Mouse (Mus musculus) kidney, postnatal 25 days (tissue): ENCODE measurements around the gene Cdh22.

Experiments
- DNase-seq, 2 experiments: peaks; one replicate each; pipeline ENCODE4 v3.0.0; 2021; ENCODE audit warnings: mixed read lengths in 2 of 2

Gene Cdh22

GRCm38 (mm10) chr2:165205486-165205885, 29.2 kb downstream of the Cdh22 start:
- DNase-seq = no peak

GRCm38 (mm10) chr2:165204931-165205330, 29.7 kb downstream of the Cdh22 start:
- no peak for DNase-seq

- DNase-seq = no peak
Observed at GRCm38 (mm10) chr2:165201761-165202751, 32.6 kb downstream of the Cdh22 start.

DNA sequence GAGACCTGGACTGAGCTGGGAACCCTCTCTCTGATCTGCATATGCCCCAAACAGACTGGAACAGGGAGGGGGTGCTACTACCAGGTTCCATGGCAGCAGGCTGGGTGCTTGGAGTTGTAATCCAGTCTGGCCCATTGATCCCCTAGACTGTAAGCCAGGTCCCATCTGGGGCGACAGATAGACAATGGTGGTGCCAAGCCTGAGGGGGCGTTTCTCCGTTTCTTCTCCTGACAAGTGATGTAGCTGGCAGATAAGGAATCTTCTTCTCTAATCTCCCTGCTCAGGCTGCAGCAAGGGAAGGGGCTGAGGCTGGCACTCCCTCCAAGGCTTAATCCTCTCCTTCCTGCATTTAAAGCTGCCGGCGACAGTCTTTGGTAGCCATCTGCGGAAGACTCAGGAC, 37.1 kb downstream of the Cdh22 start:
- DNase-seq = no peak

DNA sequence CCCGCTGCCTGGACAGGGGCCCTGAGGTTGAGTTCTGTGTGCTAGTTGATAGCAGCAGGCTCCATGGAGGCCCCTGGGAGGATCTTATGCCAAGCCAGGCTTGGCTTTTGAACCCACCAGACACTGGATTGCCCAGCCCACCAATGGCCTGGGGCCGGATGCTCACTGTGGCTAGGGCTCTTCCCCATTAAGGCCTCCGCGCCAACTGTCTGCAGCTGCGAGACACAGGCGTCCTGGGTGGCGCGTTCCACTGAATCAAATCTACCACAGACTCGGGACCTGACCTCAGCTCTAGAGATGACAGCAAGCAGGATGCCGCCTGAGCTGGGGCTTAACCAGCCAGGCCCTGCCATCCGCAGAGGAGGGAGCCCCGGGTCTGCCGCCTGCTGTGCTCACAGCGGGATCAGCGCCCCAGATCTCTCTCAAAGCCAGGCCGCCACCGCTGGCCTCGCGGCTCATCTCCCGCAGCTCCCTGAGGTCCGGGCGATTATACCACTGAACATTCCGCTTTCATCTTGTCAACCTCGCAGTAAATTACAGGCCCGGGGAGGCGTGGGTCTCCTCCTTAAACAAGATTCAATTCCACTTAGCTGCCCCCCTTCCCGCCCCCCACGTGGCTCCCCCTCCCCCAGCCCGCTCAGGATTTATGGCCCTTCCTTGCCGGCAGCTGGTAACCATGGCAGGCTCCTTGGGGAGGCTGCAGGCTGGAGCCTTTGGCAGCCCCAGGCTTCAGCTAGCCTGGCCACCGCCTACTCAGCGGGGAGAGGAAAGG, 39.1 kb downstream of the Cdh22 start:
- DNase-seq = no peak

- DNase-seq = no peak
Observed at GRCm38 (mm10) chr2:165191483-165191882, 43.2 kb downstream of the Cdh22 start.

- peak; percentile 50 to 81 for DNase-seq
Observed at GRCm38 (mm10) chr2:165189546-165189945, 45.1 kb downstream of the Cdh22 start.

DNA sequence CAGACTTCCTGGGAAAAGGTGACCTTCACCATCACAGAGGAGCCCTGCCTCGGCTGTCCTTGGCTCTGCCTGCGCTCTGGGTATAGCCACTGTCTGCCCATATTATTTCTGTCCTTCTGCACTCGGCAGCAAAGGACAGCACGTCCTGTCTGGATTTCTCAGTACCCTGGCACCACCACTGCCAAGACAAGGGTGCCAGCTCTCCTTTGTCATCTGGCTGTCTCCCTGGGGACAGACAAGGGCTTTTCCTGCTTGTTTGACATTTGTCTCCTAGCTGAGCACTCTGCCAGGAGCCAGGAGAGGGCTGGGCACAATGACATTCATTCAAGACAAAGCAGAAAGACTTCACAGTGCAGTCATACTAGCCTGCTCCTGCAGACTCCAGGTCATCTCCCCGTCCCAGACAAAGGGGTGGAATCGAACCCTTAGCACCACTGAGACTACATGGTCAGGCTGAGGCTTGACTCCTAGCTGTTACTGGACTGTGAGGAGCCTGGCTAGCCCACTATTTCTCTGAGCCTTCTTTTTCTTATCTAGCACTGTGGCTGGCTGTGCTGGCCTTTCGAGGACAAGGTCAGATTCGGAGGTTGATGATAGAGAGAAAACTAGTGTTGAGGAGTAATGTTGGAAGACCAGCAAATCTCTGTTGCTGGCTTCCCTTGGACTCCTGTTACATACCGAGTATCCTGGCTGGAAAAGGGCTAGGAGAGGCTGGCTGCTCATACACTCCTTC, 46.8 kb downstream of the Cdh22 start:
- no peak for DNase-seq

DNA sequence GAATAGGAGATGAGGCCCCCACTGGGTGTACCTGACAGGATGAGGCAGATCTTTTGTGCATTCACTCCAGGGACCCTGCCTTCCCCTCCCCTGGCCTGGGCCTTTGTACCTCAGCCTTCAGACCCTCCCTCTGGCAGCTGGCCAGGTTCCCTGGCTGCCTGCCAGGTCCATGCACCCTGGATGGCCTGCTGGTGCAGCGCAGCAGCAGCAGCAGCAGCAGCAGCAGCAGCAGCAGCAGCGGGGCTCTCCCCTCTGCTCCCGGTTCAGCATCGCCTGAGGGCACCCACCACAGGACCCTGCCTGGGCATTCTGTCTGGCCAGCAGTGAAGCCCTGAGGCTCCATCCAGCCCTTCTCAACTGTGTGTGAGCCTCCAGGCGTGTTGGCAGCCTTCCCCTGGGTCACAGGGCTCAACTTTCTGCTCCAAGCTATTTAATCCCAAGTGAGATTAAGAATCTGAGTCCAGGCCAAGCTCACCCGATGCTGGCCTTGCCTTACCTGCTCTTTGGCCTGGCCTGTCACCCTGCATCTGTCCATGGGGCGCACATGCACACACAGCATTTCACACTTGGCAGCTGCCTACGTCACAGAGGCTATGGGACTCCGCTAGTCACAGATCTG, 50.5 kb downstream of the Cdh22 start:
- DNase-seq = peak; percentile 66 to 83

DNA sequence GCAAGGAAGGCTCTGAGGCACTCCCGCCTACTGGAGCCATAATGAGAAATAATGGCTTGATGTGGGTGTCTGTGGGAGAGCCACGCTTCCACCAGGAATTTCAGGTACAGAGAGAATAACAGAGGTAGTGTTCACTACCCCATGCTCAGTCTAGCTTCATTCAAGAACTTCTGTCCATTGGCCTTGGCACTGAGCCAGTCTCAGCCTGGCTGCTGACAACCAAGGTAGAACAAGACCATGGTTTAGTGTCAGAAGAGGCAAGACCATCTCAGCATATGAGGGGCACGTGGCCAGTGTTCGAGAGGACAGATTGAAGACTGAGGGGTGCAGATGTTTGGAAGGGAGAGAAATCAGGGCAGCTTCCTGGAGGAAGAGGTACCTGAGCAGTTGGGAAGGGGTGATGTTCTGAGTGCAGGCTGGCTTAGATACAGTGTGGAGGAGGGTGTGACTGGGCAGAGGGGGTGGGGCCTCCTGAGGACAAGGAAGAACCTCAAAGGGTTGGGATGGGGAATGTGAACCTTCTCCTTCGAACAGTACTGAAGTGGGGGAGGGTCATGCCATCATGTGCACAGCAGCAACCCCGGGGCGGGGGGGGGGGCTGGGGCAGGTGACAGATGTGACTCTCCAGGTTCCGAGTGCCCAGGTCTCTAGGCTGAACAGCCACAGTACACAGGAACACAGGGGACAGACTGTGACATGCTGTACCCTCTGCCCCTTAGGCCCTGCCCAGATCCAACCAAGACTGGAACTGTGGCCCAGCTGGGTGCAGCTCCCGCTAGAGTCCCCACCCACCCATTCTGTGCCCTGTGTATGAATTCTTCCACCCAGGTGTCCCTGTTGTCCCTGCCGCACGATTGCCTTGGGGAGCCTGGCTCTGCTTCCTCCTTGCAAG, 52.3 kb downstream of the Cdh22 start:
- peak in 1 of 2 experiments; percentile 27 for DNase-seq

- no peak for DNase-seq
Observed at GRCm38 (mm10) chr2:165179231-165179630, 55.4 kb downstream of the Cdh22 start.

DNA sequence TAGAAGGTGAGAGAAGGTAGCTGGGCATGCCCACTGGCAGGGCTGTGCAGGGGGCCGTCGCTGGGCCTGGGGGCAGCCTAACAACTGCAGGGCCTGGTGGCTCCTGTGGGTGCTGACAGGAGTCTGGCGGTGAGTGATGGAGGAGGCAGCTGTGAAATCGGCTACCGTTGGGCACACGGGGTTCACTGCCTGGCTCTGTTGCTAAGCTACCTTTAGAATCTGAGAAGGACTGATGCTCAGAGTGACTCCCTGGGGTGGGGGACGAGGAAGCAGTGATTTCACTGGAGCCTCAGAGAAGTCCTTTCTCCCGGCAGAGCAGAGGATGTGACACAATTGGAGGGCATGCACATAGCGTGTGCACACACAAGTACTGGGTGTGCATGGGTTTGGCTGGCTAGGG, 57.7 kb downstream of the Cdh22 start:
- no peak for DNase-seq

DNA sequence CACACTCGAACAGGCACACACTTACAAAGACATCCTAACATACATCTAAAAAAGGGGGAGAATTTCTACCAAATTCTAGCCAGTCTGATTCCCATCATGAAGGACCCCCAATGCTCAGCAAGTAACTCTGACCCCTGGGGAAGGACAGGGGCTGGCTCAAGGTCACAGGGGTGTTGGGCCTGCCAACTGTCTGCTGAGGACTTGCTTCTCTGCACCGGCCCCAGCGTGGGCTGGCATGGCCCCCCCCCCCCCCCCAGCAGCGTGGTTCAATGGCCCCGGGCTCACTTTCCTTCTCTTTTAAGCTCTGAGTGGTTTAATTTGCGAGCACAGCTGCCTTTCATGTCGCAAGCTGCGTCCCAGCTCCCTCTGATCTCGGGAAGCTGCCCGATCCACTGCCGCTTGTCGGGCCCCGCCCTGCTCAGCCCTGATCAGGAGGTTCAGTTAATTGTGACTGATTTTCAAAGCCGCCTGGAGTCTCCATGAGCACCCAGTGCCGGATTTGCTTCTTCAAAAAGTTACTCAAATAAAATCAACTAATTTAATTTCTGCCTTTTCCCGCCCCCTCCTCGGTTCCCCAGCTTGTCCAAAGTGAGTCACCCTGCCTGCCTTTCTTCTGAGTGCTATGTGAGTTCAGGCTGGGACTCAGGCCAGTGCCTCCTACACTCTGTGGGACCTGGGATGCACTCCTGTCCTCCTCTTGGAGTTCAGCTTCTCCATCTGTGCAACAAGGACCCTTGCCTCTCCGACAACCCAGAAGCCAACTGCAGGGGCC, 67.8 kb downstream of the Cdh22 start:
- no peak for DNase-seq

DNA sequence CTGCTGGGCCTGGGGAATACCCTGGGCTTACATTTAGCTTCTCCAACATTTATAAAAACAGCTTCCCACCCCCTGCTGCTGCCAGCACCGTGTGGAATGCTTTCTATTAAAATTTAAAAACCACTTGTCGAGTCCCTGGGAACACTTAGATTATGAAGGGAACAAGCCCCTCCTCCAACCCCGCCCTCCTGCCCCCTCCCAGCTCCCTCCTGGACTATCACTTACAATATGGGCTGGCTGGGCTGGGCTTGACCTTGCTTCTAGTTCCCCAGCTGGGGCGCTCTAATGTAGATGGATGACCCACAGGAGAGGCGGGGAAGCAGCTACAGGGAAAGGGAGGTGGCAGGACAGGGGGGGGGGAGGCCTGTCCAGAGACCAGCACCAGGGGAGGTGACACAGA, 72.4 kb downstream of the Cdh22 start:
- DNase-seq = no peak

DNA sequence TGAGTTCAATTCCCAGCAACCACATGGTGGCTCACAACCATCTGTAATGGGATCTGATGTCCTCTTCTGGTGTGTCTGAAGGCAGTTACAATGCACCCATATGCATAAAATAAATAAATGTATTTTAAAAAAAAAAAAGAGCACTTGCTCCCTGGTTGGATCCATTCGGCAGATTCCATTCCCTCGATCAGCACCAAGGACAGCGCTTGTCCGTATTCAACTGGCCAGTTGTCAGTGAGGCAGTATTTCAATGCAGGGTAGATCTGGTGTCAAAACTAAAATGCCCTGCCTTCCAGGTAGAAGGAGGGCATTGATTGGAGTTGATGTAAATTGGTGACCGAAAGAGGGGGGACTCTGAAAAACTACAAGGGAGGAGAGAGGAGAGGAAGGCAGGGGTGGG, 74.2 kb downstream of the Cdh22 start:
- peak; percentile 55 to 75 for DNase-seq

DNA sequence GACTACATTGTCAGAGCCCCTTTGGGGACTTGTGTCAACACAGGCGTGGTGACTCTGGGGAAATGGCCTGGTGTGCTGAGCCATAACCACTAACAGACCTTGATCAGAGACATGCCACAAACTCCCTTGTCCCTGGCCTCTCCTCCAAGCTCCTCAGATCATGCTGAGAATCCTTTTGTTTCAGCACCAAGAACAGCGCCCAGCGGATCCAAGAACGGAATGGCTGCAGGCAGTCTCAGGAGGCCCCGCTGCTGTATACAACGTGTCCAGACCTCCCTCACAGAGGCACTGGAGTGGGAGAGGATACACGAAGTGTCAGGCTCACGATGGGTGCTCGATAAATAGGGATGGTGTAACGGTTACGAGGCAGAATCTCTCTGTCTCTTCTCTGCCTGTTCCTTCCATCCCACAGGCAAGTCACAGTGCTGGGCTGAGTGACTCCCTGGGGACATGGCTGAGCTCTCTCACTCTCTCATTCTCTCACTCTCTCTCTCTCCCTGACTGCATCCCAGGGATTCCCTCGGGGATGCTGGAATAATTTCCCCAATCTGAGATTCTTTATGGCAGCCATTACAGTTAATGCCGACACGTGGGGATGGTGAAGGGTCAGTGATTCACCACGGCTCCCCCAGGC, 75.5 kb downstream of the Cdh22 start:
- peak; percentile 72 to 78 for DNase-seq

DNA sequence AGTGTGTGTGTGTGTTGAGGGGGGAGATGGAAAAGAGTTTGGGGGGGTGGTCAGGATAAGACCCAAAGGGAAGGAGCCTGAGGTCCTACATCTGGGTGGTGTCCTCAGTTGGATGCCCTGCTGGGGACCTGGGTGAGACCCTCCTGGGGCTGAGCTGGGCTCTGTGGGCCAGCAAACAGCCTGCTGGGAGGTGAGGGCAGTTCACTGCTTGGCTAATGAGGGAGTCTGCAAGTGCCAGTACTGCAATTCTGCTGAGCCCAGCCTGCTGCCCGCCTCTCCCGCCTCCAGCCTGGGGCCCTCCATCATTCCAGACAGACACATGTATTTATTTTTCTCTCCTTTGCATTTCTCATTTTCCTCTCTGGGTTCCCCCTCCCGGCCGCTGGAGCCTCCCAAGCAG, 76.3 kb downstream of the Cdh22 start:
- no peak for DNase-seq

GRCm38 (mm10) chr2:165157900-165158299, 76.8 kb downstream of the Cdh22 start:
- no peak for DNase-seq

GRCm38 (mm10) chr2:165153006-165153405, 81.6 kb downstream of the Cdh22 start:
- DNase-seq = no peak

DNA sequence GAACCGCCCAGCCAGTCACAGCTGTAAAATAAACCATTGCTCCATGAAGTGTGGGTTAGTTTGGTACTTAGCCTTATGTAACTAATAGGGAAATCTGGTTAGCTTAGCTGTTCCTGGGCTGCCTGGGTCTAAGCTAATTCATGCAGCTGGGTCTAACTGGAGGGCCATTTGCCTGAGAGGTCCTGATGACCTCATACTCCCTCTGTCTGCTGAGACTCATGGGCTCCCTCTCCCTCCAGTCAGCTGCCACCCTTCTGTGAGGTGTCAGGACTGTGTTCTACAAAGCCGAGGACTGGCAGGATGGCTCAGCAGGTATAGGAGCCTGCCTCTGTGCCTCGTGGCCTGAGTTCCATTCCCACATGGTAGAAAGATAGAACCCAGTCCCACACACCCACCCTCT, 84.9 kb downstream of the Cdh22 start:
- DNase-seq = no peak
